Mouse (Mus musculus) naive thymus-derived CD4-positive, alpha-beta T cell, adult 2 months (primary cell): ENCODE measurements around the gene Olfr665.
"Not testable (repeated sequence)": the region's sequence is repeated elsewhere in the genome, so short reads cannot be mapped to it uniquely, and the experiment has no call there.

ENCODE experiments used
- DNase-seq: peaks from one replicate; pipeline ENCODE4 v3.0.0-alpha.2; 2011; ENCODE audit warnings: low read depth

Gene Olfr665

DNA sequence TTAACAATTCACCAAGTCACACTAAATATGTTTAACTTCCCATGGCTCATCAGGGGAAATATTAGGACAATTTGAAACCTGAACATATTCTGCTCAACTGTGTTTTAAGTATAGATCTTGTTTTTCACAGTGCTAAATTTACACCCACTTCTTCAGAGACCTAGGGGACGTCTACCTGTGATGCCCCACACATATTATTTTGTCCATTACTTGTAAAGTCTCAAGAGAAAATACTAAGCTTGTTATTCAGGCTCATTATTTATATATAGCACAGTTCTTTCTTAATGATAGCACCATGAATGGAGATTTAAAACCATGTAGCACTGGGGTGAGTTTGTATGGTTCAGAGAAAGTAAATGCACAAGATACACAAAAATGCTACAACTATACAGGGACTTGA, at the start of gene Olfr665:
TSS of gene Olfr665 (plus strand) at position 301 of the 400 bp plus-strand sequence.
- no peak for DNase-seq

DNA sequence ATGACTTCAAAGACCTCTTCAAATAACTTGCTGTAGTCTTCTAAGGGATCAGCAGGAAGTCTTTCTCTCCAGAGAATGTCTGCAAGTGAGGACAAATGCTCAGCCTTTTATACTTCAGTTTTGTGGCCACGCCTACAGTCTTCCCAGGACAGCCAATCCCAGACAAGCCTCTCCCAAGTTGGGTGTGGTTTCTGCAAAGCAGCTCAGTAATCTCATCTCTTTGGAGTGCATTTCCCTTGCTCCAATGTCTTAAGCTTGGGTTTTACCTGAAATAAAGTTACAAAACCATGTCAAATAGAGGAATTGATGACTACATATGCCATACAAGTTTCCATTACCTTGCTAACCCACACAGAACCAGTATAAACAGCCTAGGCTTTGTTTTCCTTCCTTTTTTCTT, 35.3 kb upstream of the Olfr665 start, which contains the start of gene Usp17lb:
TSS of gene Usp17lb (minus strand) at position 101 of the 400 bp plus-strand sequence.
- DNase-seq, result no peak

DNA sequence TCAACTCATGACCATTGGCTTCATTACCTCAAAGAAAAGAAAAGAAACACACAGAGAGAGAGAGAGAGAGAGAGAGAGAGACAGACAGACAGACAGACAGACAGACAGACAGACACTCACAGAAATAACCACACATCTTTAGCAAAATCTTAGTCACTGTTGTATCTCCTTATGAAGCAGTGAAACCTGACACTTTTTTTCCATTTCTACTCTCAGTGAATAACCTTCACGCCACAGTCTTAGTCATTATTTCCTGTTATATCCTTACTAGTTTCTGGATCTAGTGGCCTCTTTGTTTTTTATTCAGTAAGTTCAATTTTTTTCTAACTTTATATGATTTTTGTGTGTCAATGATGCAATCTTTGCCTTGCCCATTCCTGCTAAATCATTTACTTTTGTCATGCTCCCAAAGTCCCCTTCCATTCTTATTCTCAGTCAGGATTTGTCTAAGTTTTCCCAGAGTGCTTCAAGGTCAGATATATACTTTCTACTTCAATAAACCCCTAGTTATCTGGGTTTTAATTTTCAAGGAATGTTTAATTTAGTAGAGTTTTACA, 34.0 kb upstream of the Olfr665 start:
- DNase-seq, result no peak

DNA sequence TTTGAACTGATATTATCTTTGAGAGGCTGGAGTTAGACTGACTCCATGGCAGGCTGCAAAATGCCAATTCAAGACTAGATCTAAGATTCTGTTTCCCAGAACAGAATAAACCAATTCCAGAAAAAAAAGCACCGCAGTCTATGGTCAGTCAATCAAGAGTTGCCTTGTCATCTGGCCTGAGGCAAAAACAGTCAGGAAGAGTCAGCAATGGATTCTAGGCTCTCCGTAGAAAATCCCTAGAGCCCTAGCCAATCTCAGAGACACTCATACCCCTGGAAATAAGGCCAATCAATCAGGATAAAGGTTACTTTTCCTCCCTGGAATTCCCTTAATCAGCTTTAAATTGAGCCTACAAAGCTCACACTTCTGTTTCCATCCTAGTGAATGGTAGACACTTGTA, 26.3 kb upstream of the Olfr665 start:
- DNase-seq, result not testable (repeated sequence)

DNA sequence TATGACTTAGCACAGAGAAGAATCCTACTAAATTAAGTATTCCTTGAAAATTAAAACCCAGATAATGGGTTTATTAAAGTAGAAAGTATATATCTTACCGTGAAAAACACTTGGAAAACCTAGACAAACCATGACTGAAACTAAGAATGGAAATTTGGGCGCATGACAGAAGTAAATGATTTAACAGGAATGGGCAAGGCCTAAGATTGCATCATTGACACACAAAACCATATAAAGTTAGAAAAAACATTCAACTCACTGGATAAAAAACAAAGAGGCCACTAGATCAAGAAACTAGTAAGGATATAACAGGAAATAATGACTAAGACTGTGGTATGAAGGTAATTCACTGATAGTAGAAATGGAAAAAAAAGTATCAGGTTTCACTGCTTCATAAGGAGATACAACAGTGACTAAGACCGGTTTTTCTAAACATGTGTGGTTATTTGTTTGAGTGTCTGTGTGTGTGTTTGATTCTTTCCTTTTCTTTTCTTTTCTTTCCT, 22.5 kb upstream of the Olfr665 start:
- no peak for DNase-seq

DNA sequence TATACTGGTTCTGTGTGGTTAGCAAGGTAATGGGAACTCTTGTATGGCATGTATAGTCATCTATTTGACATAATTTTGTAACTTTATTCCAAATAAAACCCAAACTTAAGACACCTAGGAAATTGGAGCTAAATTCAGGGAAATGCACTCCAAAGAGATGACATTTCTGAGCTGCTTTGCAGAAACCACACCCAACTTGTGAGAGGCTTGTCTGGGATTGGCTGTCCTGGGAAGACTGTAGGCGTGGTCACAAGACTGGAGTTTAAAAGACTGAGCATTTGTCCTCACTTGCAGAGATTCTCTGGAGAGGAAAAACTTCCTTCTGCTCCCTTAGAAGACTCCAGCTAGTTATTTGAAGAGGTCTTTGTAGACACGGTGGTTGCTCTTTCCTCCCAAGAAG, 21.1 kb upstream of the Olfr665 start, which contains the start of gene Usp17la:
TSS of gene Usp17la (plus strand) at position 301 of the 400 bp plus-strand sequence.
- not testable (repeated sequence) for DNase-seq

DNA sequence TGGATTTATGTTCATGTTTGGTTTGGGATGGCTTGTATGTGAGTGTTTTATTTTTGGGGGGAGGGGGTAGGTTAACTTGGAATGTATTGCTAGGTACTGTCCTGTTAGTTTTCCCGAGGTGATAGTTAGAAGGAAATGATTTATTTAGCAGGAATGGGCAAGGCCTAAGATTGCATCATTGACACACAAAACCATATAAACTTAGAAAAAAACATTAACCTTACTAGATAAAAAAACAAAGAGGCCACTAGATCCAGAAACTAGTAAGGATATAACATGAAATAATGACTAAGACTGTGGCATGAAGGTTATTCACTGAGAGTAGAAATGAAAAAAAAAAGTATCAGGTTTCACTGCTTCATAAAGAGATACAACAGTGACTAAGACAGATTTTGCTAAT, 20.1 kb upstream of the Olfr665 start:
- no peak for DNase-seq

DNA sequence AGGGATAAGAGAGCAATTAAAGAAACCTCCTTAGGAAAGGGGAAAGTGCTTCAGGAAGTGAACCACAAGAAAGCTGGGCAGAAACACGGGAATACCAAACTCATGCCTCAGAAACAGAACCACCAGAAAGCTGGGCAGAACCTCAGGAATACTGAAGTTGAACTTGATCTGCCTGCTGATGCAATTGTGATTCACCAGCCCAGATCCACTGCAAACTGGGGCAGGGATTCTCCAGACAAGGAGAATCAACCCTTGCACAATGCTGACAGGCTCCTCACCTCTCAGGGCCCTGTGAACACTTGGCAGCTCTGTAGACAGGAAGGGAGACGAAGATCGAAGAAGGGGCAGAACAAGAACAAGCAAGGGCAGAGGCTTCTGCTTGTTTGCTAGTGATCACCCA, 16.4 kb upstream of the Olfr665 start:
- DNase-seq, result no peak

DNA sequence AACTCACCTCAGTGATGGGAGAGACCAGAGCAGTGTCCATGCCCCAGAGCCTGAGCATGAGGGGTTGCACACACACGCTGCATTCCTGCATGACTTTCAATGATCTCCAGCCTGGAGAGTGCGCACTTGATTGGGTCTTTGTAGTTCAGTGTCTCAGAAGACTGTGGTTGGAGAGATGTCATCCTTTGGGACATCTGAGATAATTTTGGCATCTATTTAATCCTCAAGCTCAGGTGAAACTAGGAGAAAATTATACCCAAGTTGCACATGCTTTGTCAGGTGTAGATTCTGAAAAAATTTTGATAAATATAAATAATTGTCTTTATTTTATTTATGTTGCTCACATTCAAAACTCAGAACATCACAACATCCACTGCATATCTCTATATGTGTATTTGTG, 18.0 kb downstream of the Olfr665 start, which contains the start of gene Olfr666:
TSS of gene Olfr666 (minus strand) at position 101 of the 400 bp plus-strand sequence.
- no peak for DNase-seq

DNA sequence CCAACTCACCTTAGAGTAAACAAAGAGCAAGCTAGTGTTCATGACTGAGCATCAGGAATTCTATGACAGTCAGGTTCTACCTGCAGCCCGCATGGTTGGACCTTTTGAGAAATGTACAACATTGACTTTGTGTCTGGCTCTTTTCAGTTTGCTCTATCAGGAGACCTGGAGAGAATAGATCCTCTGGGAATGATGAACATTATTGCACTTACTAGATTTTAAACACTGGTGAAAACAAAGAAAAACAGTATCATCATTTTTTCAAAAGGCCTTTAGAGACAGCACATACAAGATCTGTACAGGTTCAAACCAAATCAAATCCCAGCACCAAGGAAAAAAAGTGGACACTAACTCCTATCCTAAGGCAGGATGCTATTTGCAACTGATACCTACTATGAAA, 43.6 kb downstream of the Olfr665 start, which contains the start of gene Olfr667:
TSS of gene Olfr667 (minus strand) at position 101 of the 400 bp plus-strand sequence.
- no peak for DNase-seq

DNA sequence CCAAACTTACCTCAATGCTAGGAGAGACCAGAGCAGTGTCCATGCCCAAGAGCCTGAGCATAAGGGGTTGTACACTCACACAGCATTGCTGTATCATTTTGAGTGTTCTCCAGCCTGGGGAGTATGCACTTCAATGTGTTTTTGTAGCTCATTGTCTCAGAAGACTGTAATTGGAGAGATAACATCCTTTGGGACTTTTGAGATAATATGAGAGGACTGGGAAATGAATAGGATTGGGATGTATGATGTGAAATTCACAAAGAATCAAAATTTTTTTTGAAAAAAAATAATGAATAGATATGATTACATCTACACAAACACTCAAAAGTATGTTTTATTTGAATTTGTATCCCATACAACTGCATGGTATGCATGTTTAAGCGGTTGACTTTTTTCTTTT, 50.1 kb downstream of the Olfr665 start, which contains the start of gene Olfr668:
TSS of gene Olfr668 (minus strand) at position 101 of the 400 bp plus-strand sequence.
- no peak for DNase-seq
